ENCODE assay signal across 25 mouse cellular contexts in genomic region chr6:92080730-92081129, GRCm38 (mm10).
"Had no signal": no experiment of that assay in that cellular context is flagged by ENCODE, and none has a peak within 500 bp of the region (broad histone marks: within the 10 kb centered on the region; RNA-seq: fewer than 3 reads in every experiment).

No protein-coding gene starts in this region.

- H3K4me2 ChIP-seq: heart, embryonic 12.5 days; hindbrain, embryonic 12.5 days; hindbrain, embryonic 15.5 days; intestine, embryonic 15.5 days; limb, embryonic 12.5 days; liver, embryonic 11.5 days; liver, embryonic 13.5 days; liver, embryonic 15.5 days had no signal

- H3K9me3 ChIP-seq: heart, embryonic 10.5 days; heart, embryonic 12.5 days; hindbrain, embryonic 10.5 days; hindbrain, embryonic 12.5 days; hindbrain, embryonic 15.5 days; intestine, embryonic 15.5 days; limb, embryonic 10.5 days; limb, embryonic 12.5 days; liver, embryonic 13.5 days; liver, embryonic 15.5 days had no signal

- ATAC-seq: inflammation-experienced regulatory T-cells, adult 6 months; intestine, embryonic 15.5 days; liver, postnatal 0 days had no signal

- H3K27ac ChIP-seq: gastrocnemius, adult 2 months; heart, embryonic 10.5 days; hindbrain, embryonic 10.5 days; hindbrain, embryonic 12.5 days; hindbrain, embryonic 15.5 days; intestine, embryonic 15.5 days; layer of hippocampus, adult 2 months; left cerebral cortex, adult 2 months; limb, embryonic 10.5 days; limb, embryonic 12.5 days; liver, embryonic 13.5 days; liver, embryonic 15.5 days had no signal

- DNase-seq: gastrocnemius, adult 2 months; gastrocnemius, postnatal 10 days; gastrocnemius, postnatal 25 days; heart, adult 18-20 months; heart, postnatal 10 days; heart, postnatal 4 days; kidney, adult 8-10 months; kidney, postnatal 10 days; kidney, postnatal 4 days; liver; liver, embryonic 13.5 days; liver, postnatal 0 days had no signal

- H3K9ac ChIP-seq: heart, embryonic 12.5 days; hindbrain, embryonic 12.5 days; hindbrain, embryonic 15.5 days; intestine, embryonic 15.5 days; limb, embryonic 12.5 days; liver, embryonic 13.5 days; liver, embryonic 15.5 days; liver, postnatal 0 days had no signal

- H3K4me3 ChIP-seq: gastrocnemius, adult 2 months; heart, embryonic 10.5 days; heart, embryonic 12.5 days; hindbrain, embryonic 10.5 days; hindbrain, embryonic 12.5 days; hindbrain, embryonic 15.5 days; intestine, embryonic 15.5 days; layer of hippocampus, adult 2 months; left cerebral cortex, adult 2 months; limb, embryonic 10.5 days; limb, embryonic 12.5 days; liver, embryonic 13.5 days; liver, embryonic 15.5 days had no signal

- H3K36me3 ChIP-seq: heart, embryonic 10.5 days; heart, embryonic 12.5 days; hindbrain, embryonic 10.5 days; hindbrain, embryonic 12.5 days; hindbrain, embryonic 15.5 days; intestine, embryonic 15.5 days; limb, embryonic 10.5 days; limb, embryonic 12.5 days; liver, embryonic 13.5 days; liver, embryonic 15.5 days had no signal

- H3K4me1 ChIP-seq: heart, embryonic 10.5 days; heart, embryonic 12.5 days; hindbrain, embryonic 12.5 days; hindbrain, embryonic 15.5 days; intestine, embryonic 15.5 days; limb, embryonic 10.5 days; limb, embryonic 12.5 days; liver, embryonic 13.5 days; liver, embryonic 15.5 days had no signal

- H3K27me3 ChIP-seq: heart, embryonic 12.5 days; hindbrain, embryonic 12.5 days; hindbrain, embryonic 15.5 days; intestine, embryonic 15.5 days; limb, embryonic 12.5 days; liver, embryonic 13.5 days; liver, embryonic 15.5 days had no signal
